Mouse (Mus musculus): ENCODE results near the gene Hoxd13. TPM values are rescaled to one million over a fixed set of nuclear protein-coding genes. Genes with fewer than 3 reads are reported as not detected.
A peak's percentile ranks its signal among the peaks of the same experiment; 100 is the strongest.

Gene Hoxd13
- polyA plus RNA-seq, 1 experiment from 2014 or later = not detected

DNA sequence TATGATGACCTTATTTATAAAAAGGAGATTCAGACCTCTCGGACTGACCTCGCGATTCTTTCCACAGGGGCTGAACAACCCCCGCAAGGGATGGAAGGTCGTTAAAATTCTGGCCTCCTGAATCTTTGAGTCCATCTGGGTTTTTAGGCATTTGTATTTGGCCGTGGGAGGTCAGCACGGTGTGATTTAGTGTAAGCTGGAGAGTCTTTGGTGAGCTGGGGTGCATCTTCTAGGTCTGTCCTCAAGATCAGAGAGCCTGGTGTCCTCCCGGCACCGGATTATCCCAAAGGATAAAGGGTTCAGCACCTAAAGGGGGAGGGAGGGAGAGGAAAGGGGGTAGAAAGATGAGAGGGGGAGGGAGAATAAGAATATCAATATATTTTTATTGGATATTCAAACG is 35.2 kb downstream of the Hoxd13 start:
- no peak overlapping the region for H3K4me3 ChIP-seq
- peak; percentile 38 for DNase-seq (ENCODE audit: extremely low spot score, low spot score)
- peaks cover 20% of the 10 kb centered on the region for H3K4me1 ChIP-seq
- peaks cover 100% of the 10 kb centered on the region for H3K27me3 ChIP-seq (ENCODE audit: poor library complexity, severe bottlenecking)
- no peaks in the 10 kb centered on the region for H3K9me3 ChIP-seq
- no peak overlapping the region for H3K27ac ChIP-seq
- WGBS = 2% methylated on average over 10 of the region's 10 CpGs
- H3K36me3 ChIP-seq (replicated peaks) = no peaks in the 10 kb centered on the region

DNA sequence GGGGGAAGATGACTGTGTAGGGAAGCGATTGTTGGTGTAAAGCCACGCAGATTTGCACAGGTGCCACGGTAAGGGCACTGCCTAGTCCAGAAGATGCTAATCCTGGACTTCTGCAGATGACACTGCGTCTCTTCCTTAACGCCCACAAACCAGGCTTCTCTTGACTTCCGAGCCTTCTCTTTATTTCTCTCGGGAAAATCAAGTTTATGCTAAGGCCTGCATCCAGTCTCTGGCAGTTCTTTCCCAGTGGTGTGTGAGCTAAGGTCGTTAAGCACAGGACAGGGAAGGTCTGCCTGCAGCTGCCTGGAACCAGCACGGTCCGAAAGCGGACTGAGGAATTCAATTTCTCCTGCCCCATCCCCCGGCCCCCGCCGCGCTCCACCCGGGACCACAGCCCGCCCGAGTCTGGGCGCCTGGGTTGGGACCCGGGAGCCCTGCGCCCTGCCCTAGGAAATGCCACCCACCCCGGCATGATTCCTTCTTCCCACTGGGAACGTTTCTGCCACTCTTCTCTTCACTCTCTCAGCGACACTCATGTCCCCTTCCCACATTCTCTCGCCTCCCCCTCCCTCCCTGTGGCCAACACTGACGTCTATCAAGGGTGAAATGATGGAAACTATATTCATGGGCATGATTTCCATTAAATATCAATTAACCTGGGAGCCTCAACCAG is 35.7 kb downstream of the Hoxd13 start:
- H3K36me3 ChIP-seq (replicated peaks) = no peaks in the 10 kb centered on the region
- peaks cover 16% of the 10 kb centered on the region for H3K4me1 ChIP-seq
- peaks cover 100% of the 10 kb centered on the region for H3K27me3 ChIP-seq (ENCODE audit: poor library complexity, severe bottlenecking)
- DNase-seq (ENCODE audit: extremely low spot score, low spot score) = peak; percentile 47
- H3K27ac ChIP-seq = no peak overlapping the region
- no peaks in the 10 kb centered on the region for H3K9me3 ChIP-seq
- WGBS = 2% methylated on average over 26 of the region's 26 CpGs
- no peak overlapping the region for H3K4me3 ChIP-seq

DNA sequence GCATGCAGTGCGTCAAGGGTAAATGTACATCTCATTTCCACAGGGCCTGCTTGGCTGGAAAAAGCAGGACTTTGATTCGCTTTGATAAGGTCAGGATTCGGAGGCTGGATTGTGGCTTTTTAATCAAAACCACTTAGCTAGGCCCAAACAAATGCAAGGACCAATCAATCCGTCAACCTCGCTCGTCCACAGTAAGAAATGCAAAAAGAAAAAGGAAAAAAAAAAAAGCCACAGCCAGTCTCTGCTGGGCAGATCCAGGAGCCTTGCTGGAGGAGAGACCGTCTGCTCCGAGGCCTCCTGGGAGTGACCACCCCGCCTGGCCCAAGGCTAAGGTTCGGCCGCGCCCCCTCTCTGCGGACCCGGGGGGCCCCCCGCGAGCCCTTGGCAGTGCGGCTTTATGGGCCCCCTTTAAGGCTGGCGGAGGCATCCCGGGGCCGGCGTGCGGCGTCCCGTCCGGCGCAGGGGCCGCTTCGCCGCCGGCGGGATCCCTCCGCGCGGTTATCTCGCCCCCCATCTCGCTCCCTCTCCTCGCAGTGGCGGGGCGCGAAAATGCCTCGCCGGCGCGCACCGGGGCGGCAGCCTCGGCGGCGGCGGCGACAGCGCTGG is 36.4 kb downstream of the Hoxd13 start, which contains the start of gene Hoxd8:
Gene Hoxd8 (plus strand): TSS at position 223 of the 606 bp plus-strand sequence.
- peaks cover 100% of the 10 kb centered on the region for H3K27me3 ChIP-seq (ENCODE audit: poor library complexity, severe bottlenecking)
- H3K36me3 ChIP-seq (replicated peaks) = no peaks in the 10 kb centered on the region
- H3K4me3 ChIP-seq = peak within 1 kb of the TSS; percentile 46
- WGBS = 0% methylated on average over 39 of the region's 52 CpGs
- H3K27ac ChIP-seq = no peak within 1 kb of the TSS
- H3K9me3 ChIP-seq = no peaks in the 10 kb centered on the region
- peaks cover 16% of the 10 kb centered on the region for H3K4me1 ChIP-seq
- DNase-seq (ENCODE audit: extremely low spot score, low spot score) = peak; percentile 55

DNA sequence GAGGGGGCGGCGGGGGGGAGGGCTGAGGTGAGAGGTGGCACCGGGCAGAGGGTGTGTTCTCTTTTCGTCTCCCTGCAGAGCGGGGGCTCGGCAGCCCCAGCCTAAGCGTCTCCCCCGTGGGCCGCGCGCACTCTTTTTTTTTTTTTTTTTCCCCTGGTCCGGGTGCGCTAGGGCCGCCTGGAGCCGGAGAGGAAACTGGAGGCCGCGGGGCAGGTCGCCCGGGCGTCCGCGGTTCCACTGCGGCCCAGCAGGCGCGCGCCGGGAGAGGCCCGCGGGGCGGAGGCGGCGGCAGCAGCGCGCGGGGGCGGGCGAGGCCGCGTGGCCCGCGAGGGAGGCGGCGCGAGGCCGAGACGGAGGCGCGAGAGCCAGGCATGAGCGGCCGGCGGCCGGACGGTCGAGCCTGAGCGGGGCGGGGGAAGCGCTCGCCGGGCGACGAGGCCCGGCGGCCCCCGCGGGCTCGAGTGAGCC is 36.9 kb downstream of the Hoxd13 start:
- H3K27me3 ChIP-seq (ENCODE audit: poor library complexity, severe bottlenecking) = peaks cover 100% of the 10 kb centered on the region
- DNase-seq (ENCODE audit: extremely low spot score, low spot score) = peak; percentile 51
- WGBS = 5% methylated on average over 65 of the region's 66 CpGs
- H3K4me3 ChIP-seq = peak overlapping the region; percentile 46
- peaks cover 16% of the 10 kb centered on the region for H3K4me1 ChIP-seq
- no peaks in the 10 kb centered on the region for H3K9me3 ChIP-seq
- H3K27ac ChIP-seq = no peak overlapping the region
- H3K36me3 ChIP-seq (replicated peaks) = no peaks in the 10 kb centered on the region

GRCm38 (mm10) chr2:74705467-74706089 is 37.5 kb downstream of the Hoxd13 start:
- WGBS = under 1% methylated on average over 71 of the region's 85 CpGs
- H3K9me3 ChIP-seq = no peaks in the 10 kb centered on the region
- peaks cover 100% of the 10 kb centered on the region for H3K27me3 ChIP-seq (ENCODE audit: poor library complexity, severe bottlenecking)
- peak; percentile 56 for DNase-seq (ENCODE audit: extremely low spot score, low spot score)
- peak overlapping the region; percentile 46 for H3K4me3 ChIP-seq
- no peaks in the 10 kb centered on the region for H3K36me3 ChIP-seq (replicated peaks)
- H3K4me1 ChIP-seq = peaks cover 16% of the 10 kb centered on the region
- H3K27ac ChIP-seq = no peak overlapping the region

- H3K36me3 ChIP-seq (replicated peaks) = no peaks in the 10 kb centered on the region
- 2% methylated on average over 13 of the region's 13 CpGs for WGBS
- H3K9me3 ChIP-seq = no peaks in the 10 kb centered on the region
- no peak overlapping the region for H3K27ac ChIP-seq
- DNase-seq (ENCODE audit: extremely low spot score, low spot score) = peak; percentile 16
- peaks cover 100% of the 10 kb centered on the region for H3K27me3 ChIP-seq (ENCODE audit: poor library complexity, severe bottlenecking)
- H3K4me1 ChIP-seq = peaks cover 16% of the 10 kb centered on the region
- no peak overlapping the region for H3K4me3 ChIP-seq
These were observed 38.4 kb downstream of the Hoxd13 start for GRCm38 (mm10) chr2:74706393-74706960.

DNA sequence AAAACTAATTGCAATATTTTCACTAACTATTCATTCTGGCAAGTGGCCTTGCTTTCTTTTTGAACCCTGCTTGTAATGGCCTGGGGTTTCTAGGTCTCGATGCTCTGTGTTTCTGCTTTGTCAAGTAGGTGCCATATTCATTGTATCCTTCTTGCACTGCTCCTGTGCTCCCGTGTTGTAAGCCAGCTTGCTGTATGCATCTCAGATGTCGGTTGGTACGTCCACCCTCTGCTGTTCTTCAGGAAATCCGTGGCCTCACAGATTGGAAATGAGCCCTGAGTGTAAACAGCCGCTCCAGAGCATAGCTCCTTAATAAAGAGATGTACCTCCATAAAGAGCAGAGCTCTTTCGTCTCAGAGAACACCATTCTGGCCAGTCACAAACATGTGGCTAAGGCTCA is 39.5 kb downstream of the Hoxd13 start:
- peaks cover 100% of the 10 kb centered on the region for H3K27me3 ChIP-seq (ENCODE audit: poor library complexity, severe bottlenecking)
- DNase-seq (ENCODE audit: extremely low spot score, low spot score) = no peak
- H3K4me3 ChIP-seq = no peak overlapping the region
- no peaks in the 10 kb centered on the region for H3K36me3 ChIP-seq (replicated peaks)
- 8% methylated on average over 7 of the region's 7 CpGs for WGBS
- no peaks in the 10 kb centered on the region for H3K9me3 ChIP-seq
- H3K27ac ChIP-seq = no peak overlapping the region
- H3K4me1 ChIP-seq = peaks cover 24% of the 10 kb centered on the region

- DNase-seq (ENCODE audit: extremely low spot score, low spot score) = peak; percentile 31
- Histone ChIP-seq H3K4me1 (peaks cover 24% of the 10 kb centered on the region), H3K27ac (no peak overlapping the region), H3K27me3 (ENCODE audit: poor library complexity, severe bottlenecking) (peaks cover 100% of the 10 kb centered on the region), H3K36me3 (replicated peaks) (no peaks in the 10 kb centered on the region), H3K4me3 (no peak overlapping the region), H3K9me3 (no peaks in the 10 kb centered on the region)
- 8% methylated on average over 4 of the region's 4 CpGs for WGBS
These were observed 40.6 kb downstream of the Hoxd13 start for GRCm38 (mm10) chr2:74708676-74709075.

GRCm38 (mm10) chr2:74709465-74710419 is 41.6 kb downstream of the Hoxd13 start:
- Histone ChIP-seq H3K27ac (no peak overlapping the region), H3K27me3 (ENCODE audit: poor library complexity, severe bottlenecking) (peaks cover 100% of the 10 kb centered on the region), H3K4me3 (no peak overlapping the region), H3K4me1 (peaks cover 18% of the 10 kb centered on the region), H3K36me3 (replicated peaks) (no peaks in the 10 kb centered on the region), H3K9me3 (no peaks in the 10 kb centered on the region)
- DNase-seq (ENCODE audit: extremely low spot score, low spot score) = peak; percentile 27
- 3% methylated on average over 5 of the region's 5 CpGs for WGBS

DNA sequence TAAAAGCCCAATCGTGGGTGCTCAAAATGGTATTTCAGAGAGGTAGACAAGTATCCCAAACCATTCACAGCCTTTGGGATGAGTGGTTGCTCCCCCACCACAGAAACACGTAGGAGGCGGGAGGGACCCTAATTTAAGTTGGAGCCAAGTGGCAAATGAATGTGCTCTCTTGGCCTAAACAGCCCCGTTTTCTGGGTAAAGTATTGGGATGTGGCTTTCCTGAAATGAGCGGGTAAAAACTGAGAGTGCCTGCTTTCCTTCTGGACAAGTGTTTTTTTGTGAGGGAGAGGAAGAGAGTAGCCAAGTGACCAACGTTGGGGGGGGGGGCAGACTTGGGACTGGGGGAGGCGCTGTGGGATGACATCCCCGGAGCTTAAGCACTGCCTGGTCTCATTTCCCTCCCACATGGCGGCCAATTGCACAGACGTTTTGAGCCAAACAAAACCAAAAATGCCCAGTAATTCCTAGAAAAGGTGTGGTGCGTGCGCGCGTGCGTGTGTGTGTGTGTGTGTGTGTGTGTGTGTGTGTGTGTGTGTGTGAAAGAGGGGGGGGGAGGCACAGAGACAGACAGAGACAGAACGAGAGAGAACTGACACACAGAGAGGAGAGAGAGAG is 42.9 kb downstream of the Hoxd13 start:
- H3K27ac ChIP-seq = no peak overlapping the region
- peaks cover 11% of the 10 kb centered on the region for H3K4me1 ChIP-seq
- no peak overlapping the region for H3K4me3 ChIP-seq
- H3K36me3 ChIP-seq (replicated peaks) = no peaks in the 10 kb centered on the region
- DNase-seq (ENCODE audit: extremely low spot score, low spot score) = peak; percentile 34
- no peaks in the 10 kb centered on the region for H3K9me3 ChIP-seq
- under 1% methylated on average over 16 of the region's 16 CpGs for WGBS
- H3K27me3 ChIP-seq (ENCODE audit: poor library complexity, severe bottlenecking) = peaks cover 100% of the 10 kb centered on the region

DNA sequence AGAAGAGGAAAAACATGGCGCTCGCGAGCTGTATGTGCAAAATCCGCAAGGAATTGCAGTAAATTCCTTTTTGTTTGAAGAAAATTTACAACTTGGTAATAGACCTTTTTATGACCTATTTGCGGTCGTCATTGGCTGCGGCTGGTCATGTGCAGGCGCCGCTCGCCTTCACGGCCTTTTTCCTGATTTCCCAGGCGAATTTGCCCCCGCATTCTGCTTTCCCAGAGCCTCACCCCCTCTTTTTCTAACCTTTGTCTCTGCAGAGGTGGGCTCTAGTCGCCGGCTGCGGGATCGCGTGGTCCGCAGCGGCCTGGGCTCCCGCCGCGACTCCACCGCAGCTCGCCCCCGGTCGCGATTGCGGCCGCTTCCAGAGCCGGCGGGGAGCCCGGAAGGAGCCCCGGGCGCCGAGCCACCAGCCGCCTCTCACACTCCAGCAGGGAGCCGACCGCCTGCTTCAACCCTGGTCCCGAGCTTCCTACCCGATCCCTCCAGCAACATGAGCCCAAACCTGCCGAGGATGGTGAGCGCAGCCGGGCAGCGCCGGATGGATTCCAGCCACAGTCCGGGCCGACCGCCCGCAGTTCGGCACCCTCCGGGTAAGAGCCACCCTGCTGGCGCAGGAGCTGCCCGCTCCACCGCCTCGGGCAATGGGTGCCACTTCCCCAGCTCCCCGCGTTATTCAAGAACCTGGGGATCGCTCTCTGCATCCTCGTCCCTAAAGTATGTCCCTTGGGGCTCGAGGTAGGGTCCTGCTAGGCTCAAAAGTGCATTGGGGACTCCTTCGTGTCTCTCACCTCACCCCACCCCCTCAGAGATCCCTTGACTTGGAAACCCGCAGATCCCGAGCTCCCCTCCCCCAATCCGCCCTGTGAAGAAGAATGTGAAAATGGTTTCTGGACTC is 43.9 kb downstream of the Hoxd13 start, which contains the start of the genes Hoxd3 and Hoxd4:
Gene Hoxd3 (plus strand): TSS at position 207 of the 901 bp plus-strand sequence.
Gene Hoxd4 (plus strand): TSS at position 209 of the 901 bp plus-strand sequence.
- no peaks in the 10 kb centered on the region for H3K36me3 ChIP-seq (replicated peaks)
- under 1% methylated on average over 65 of the region's 65 CpGs for WGBS
- H3K9me3 ChIP-seq = no peaks in the 10 kb centered on the region
- H3K27me3 ChIP-seq (ENCODE audit: poor library complexity, severe bottlenecking) = peaks cover 100% of the 10 kb centered on the region
- peak; percentile 51 for DNase-seq (ENCODE audit: extremely low spot score, low spot score)
- H3K4me3 ChIP-seq = peak within 1 kb of the TSS; percentile 21; the same call in 1 of the 2 replicates
- H3K4me1 ChIP-seq = peaks cover 13% of the 10 kb centered on the region
- no peak within 1 kb of the TSS for H3K27ac ChIP-seq

All from forebrain, embryonic 10.5 days (tissue).